Mouse (Mus musculus): ENCODE measurements at regions not wholly inside any gene's neighbourhood (a gene's known extent, or its start where the extent isn't known, plus 50 kb on each side); places are given as distances from the start of the nearest gene placed in this dataset.
"Not testable (repeated sequence)": the region's sequence is repeated elsewhere in the genome, so short reads cannot be mapped to it uniquely, and the experiment has no call there.

DNA sequence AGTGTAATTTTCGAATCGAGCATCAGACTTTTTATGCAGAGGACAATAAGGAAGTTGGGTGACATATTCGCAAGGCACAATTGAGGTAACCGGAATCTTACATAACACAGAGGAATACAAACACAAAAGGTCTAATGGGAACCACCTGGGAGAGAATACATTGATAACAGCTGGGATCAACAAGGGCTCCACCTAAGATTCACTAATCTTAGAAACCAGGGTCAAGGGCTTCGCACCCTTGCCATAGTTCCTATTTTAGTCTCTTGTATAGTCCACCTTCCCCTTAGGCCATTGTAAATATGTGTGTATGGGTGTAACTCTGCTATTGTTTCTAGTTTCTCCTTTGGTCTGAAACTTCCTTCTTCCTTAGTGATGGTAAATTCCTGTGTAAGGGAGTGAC lies 246.6 kb downstream of the Slco4c1 start:
- TF ChIP-seq CTCF (IDR thresholded peaks at IDR 0.05 in 2 of 3, conservative IDR thresholded peaks at IDR 0.05 in 1 of 3; ENCODE audit: control insufficient read depth in 1 of 3, insufficient read depth in 1 of 3, low read depth in 2 of 3, low read length in 3 of 3, poor library complexity in 1 of 3, severe bottlenecking in 1 of 3); POLR2AphosphoS5 (IDR thresholded peaks at IDR 0.05; ENCODE audit: borderline replicate concordance, low read depth, low read length); POLR2A (IDR thresholded peaks at IDR 0.05; ENCODE audit: control insufficient read depth in 1 of 2, insufficient read depth in 1 of 2, low read depth in 1 of 2, low read length in 2 of 2, poor library complexity in 1 of 2); TCF12 (IDR thresholded peaks at IDR 0.05; ENCODE audit: low read depth, low read length); NRF1 (IDR thresholded peaks at IDR 0.05; ENCODE audit: insufficient read depth, low read depth, low read length, poor library complexity, severe bottlenecking); SIN3A (IDR thresholded peaks at IDR 0.05; ENCODE audit: low read length); EP300 (IDR thresholded peaks at IDR 0.05; ENCODE audit: low read depth in 1 of 2, low read length in 2 of 2); TAL1 (IDR thresholded peaks at IDR 0.05; ENCODE audit: low read length); JUND (IDR thresholded peaks at IDR 0.05; ENCODE audit: low read depth, low read length); ZNF384 (IDR thresholded peaks at IDR 0.05; ENCODE audit: low read depth, low read length); NELFE (IDR thresholded peaks at IDR 0.05; ENCODE audit: low read depth, low read length); ZC3H11A (IDR thresholded peaks at IDR 0.05; ENCODE audit: low read depth, low read length); MAX (IDR thresholded peaks at IDR 0.05; ENCODE audit: low read length); CHD1 (IDR thresholded peaks at IDR 0.05; ENCODE audit: low read depth, low read length): not testable (repeated sequence)

All from MEL (cell line).